Mouse (Mus musculus): ENCODE data around the gene Scrn2. TPM values are rescaled to one million over a fixed set of nuclear protein-coding genes. Genes with fewer than 3 reads are reported as not detected.

The Scrn2 gene
- polyA plus RNA-seq, 1 experiment from 2014 or later: 41.6 TPM

GRCm38 (mm10) chr11:97048090-97048650, 18.4 kb downstream of the Scrn2 start:
- no peak overlapping the region for H3K27ac ChIP-seq
- no peak for TF ChIP-seq CTCF (IDR thresholded peaks at IDR 0.05; ENCODE audit: low read depth)
- no peaks in the 10 kb centered on the region for H3K9me3 ChIP-seq (replicated peaks; ENCODE audit: low read length)
- peaks cover 15% of the 10 kb centered on the region; the same call in 1 of the 2 replicates for H3K36me3 ChIP-seq (ENCODE audit: insufficient read depth, low read length)
- no peak overlapping the region for H3K4me3 ChIP-seq (replicated peaks; ENCODE audit: low read depth, low read length)
- no peak overlapping the region for H3K4me2 ChIP-seq (ENCODE audit: low read length)
- ATAC-seq (replicated peaks; ENCODE audit: low FRiP score, low read depth): no peak
- no peak overlapping the region for H3K9ac ChIP-seq (ENCODE audit: low read depth, low read length)
- DNase-seq (ENCODE audit: low spot score): no peak
- H3K4me1 ChIP-seq (replicated peaks; ENCODE audit: insufficient read depth, low read length): peaks cover 12% of the 10 kb centered on the region
- H3K27me3 ChIP-seq (ENCODE audit: insufficient read depth, low read length): no peaks in the 10 kb centered on the region
- 77% methylated on average over 8 of the region's 8 CpGs for WGBS

GRCm38 (mm10) chr11:97049492-97050085, 19.9 kb downstream of the Scrn2 start:
- TF ChIP-seq CTCF (IDR thresholded peaks at IDR 0.05; ENCODE audit: low read depth): no peak
- ATAC-seq (replicated peaks; ENCODE audit: low FRiP score, low read depth) (no peak), DNase-seq (ENCODE audit: low spot score) (no peak)
- Histone ChIP-seq H3K27ac (no peak overlapping the region), H3K4me3 (replicated peaks; ENCODE audit: low read depth, low read length) (no peak overlapping the region), H3K36me3 (ENCODE audit: insufficient read depth, low read length) (peaks cover 22% of the 10 kb centered on the region), H3K9me3 (replicated peaks; ENCODE audit: low read length) (no peaks in the 10 kb centered on the region), H3K9ac (ENCODE audit: low read depth, low read length) (no peak overlapping the region), H3K4me1 (replicated peaks; ENCODE audit: insufficient read depth, low read length) (peaks cover 12% of the 10 kb centered on the region), H3K27me3 (ENCODE audit: insufficient read depth, low read length) (no peaks in the 10 kb centered on the region), H3K4me2 (ENCODE audit: low read length) (no peak overlapping the region; the same call in 1 of the 2 replicates)
- WGBS: 74% methylated on average over 6 of the region's 6 CpGs

GRCm38 (mm10) chr11:97050216-97050943, 20.6 kb downstream of the Scrn2 start, which contains the start of gene Osbpl7:
TSS of gene Osbpl7 (plus strand) at chr11:97050628.
- TF ChIP-seq CTCF (IDR thresholded peaks at IDR 0.05; ENCODE audit: low read depth): peak; percentile 57
- DNase-seq (ENCODE audit: low spot score): peak; percentile 91
- peak within 1 kb of the TSS; percentile 71; the same call in 1 of the 2 replicates for H3K27ac ChIP-seq
- peak within 1 kb of the TSS; percentile 86 for H3K9ac ChIP-seq (ENCODE audit: low read depth, low read length)
- peak within 1 kb of the TSS; percentile 90 for H3K4me2 ChIP-seq (ENCODE audit: low read length)
- H3K36me3 ChIP-seq (ENCODE audit: insufficient read depth, low read length): peaks cover 29% of the 10 kb centered on the region
- WGBS: 5% methylated on average over 18 of the region's 18 CpGs
- ATAC-seq (replicated peaks; ENCODE audit: low FRiP score, low read depth): peak; percentile 30
- peaks cover 12% of the 10 kb centered on the region for H3K4me1 ChIP-seq (replicated peaks; ENCODE audit: insufficient read depth, low read length)
- peak within 1 kb of the TSS; percentile 72 for H3K4me3 ChIP-seq (replicated peaks; ENCODE audit: low read depth, low read length)
- H3K27me3 ChIP-seq (ENCODE audit: insufficient read depth, low read length): no peaks in the 10 kb centered on the region
- no peaks in the 10 kb centered on the region for H3K9me3 ChIP-seq (replicated peaks; ENCODE audit: low read length)

GRCm38 (mm10) chr11:97050944-97051586, 21.3 kb downstream of the Scrn2 start:
- H3K4me2 ChIP-seq (ENCODE audit: low read length): peak overlapping the region; percentile 90
- peak overlapping the region; percentile 71; the same call in 1 of the 2 replicates for H3K27ac ChIP-seq
- peak overlapping the region; percentile 86 for H3K9ac ChIP-seq (ENCODE audit: low read depth, low read length)
- H3K9me3 ChIP-seq (replicated peaks; ENCODE audit: low read length): no peaks in the 10 kb centered on the region
- 19% methylated on average over 13 of the region's 13 CpGs for WGBS
- no peak for ATAC-seq (replicated peaks; ENCODE audit: low FRiP score, low read depth)
- peaks cover 12% of the 10 kb centered on the region for H3K4me1 ChIP-seq (replicated peaks; ENCODE audit: insufficient read depth, low read length)
- TF ChIP-seq CTCF (IDR thresholded peaks at IDR 0.05; ENCODE audit: low read depth): no peak
- DNase-seq (ENCODE audit: low spot score): no peak
- peaks cover 36% of the 10 kb centered on the region for H3K36me3 ChIP-seq (ENCODE audit: insufficient read depth, low read length)
- no peaks in the 10 kb centered on the region for H3K27me3 ChIP-seq (ENCODE audit: insufficient read depth, low read length)
- peak overlapping the region; percentile 72 for H3K4me3 ChIP-seq (replicated peaks; ENCODE audit: low read depth, low read length)

- no peaks in the 10 kb centered on the region for H3K9me3 ChIP-seq (replicated peaks; ENCODE audit: low read length)
- WGBS: 28% methylated on average over 11 of the region's 11 CpGs
- H3K4me1 ChIP-seq (replicated peaks; ENCODE audit: insufficient read depth, low read length): peaks cover 12% of the 10 kb centered on the region
- H3K36me3 ChIP-seq (ENCODE audit: insufficient read depth, low read length): peaks cover 38% of the 10 kb centered on the region
- TF ChIP-seq CTCF (IDR thresholded peaks at IDR 0.05; ENCODE audit: low read depth): no peak
- H3K27ac ChIP-seq: no peak overlapping the region
- no peak overlapping the region for H3K4me3 ChIP-seq (replicated peaks; ENCODE audit: low read depth, low read length)
- peak; percentile 33 for DNase-seq (ENCODE audit: low spot score)
- H3K4me2 ChIP-seq (ENCODE audit: low read length): peak overlapping the region; percentile 90
- H3K27me3 ChIP-seq (ENCODE audit: insufficient read depth, low read length): no peaks in the 10 kb centered on the region
- 0 out of 2 replicates have a peak overlapping the region, but pooled peaks have one; percentile 86 for H3K9ac ChIP-seq (ENCODE audit: low read depth, low read length)
- peak; percentile 37; the same call in 1 of the 2 replicates for ATAC-seq (replicated peaks; ENCODE audit: low FRiP score, low read depth)
These were observed 22.5 kb downstream of the Scrn2 start for GRCm38 (mm10) chr11:97052219-97052646.
